Mouse (Mus musculus): ENCODE data around the gene Timm22. TPM values are rescaled to one million over a fixed set of nuclear protein-coding genes. Genes with fewer than 3 reads are reported as not detected.
A peak's percentile ranks its signal among the peaks of the same experiment; 100 is the strongest.

Timm22 gene
- polyA plus RNA-seq (2011; ENCODE audit: insufficient read depth, insufficient read length, low read depth, missing spikeins), result 16.9 and 19.1 TPM in 2 replicates

DNA sequence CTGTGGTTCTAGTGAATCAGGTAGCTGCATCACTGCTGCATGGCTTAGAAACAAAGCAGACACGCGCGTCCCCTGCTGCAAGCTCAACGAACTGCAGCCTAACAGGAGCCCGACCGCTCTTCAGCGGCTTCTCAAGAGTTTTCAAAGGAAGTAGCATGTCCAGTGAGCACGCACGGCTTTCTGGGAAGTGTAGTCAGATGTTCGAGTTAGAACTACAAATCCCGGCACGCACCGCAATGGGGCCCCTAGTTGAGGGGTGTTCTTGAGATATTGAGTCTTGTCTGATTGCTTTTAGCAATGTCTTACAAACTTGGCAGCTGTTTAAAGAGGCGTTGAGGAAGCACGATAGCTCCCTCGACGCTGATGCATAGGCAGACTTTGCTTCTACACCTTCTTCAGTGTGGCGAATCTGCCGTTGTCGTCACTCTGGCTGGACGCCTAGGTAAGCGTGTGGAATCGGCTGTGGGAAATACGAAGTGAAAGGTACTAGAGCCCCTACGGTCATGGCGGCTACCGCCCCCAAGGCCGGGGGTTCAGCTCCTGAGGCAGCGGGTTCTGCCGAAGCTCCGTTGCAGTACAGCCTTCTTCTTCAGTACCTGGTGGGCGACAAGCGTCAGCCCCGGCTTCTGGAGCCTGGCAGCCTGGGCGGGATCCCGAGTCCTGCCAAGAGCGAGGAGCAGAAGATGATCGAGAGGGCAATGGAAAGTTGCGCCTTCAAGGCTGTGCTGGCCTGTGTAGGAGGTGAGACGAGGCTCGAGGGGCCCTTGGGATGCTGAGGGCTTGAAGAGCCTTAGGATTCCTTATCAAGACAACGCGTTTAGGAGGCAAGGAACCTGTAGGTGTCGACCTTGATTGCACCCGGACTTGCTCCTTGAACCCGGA, at the start of gene Timm22:
TSS of gene Timm22 (plus strand) at position 251 of the 882 bp plus-strand sequence.
- H3K4me3 ChIP-seq (ENCODE audit: low read depth, low read length), result peak within 1 kb of the TSS; percentile 84
- no peaks in the 10 kb centered on the region for H3K4me1 ChIP-seq (ENCODE audit: control insufficient read depth, insufficient read depth, low read length)
- 0 out of 2 replicates have a peak, but pooled peaks have one; percentile 30 for TF ChIP-seq EP300 (IDR thresholded peaks at IDR 0.05; ENCODE audit: insufficient read depth, low read depth, low read length)
- TF ChIP-seq CTCF (IDR thresholded peaks at IDR 0.05; ENCODE audit: low read depth, low read length), result peak; percentile 97
- peak; percentile 57 for TF ChIP-seq POLR2A (IDR thresholded peaks at IDR 0.05; ENCODE audit: insufficient read depth, low read length)
- peak within 1 kb of the TSS; percentile 79 for H3K9ac ChIP-seq (ENCODE audit: low read depth, poor library complexity, severe bottlenecking)
- no peaks in the 10 kb centered on the region for H3K27me3 ChIP-seq (ENCODE audit: control insufficient read depth, insufficient read depth, low read length, poor library complexity, severe bottlenecking)
- H3K9me3 ChIP-seq (replicated peaks; ENCODE audit: control insufficient read depth, insufficient read depth, low read length, poor library complexity, severe bottlenecking), result no peaks in the 10 kb centered on the region
- H3K27ac ChIP-seq (ENCODE audit: insufficient read depth, low read length), result no peak within 1 kb of the TSS
- 0 out of 2 replicates have a peak, but pooled peaks cover 2% of the 10 kb centered on the region for H3K36me3 ChIP-seq (ENCODE audit: control insufficient read depth, insufficient read depth, low read length, poor library complexity, severe bottlenecking)

DNA sequence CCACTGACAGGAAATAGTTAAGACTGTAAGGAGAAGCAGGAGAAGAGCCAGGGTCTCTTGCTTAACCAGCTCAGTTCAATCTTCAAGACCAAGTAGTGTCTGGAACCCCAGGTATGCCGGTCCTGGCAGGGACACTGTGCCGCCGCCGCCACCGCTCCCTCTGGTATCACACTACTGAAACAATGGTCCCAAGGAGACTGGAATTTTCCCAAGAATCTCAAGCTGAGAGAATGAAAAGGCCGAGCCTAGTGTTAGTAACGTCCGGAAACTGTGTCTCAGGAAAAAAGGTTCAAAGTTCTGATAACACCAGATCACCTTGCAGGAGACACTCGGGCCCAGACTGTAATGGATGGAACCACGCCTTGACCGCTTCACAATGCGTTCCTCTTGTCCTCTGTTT, 49.3 kb upstream of the Timm22 start:
- Histone ChIP-seq H3K36me3 (ENCODE audit: control insufficient read depth, insufficient read depth, low read length, poor library complexity, severe bottlenecking) (no peaks in the 10 kb centered on the region), H3K4me1 (ENCODE audit: control insufficient read depth, insufficient read depth, low read length) (peaks cover 16% of the 10 kb centered on the region), H3K9me3 (replicated peaks; ENCODE audit: control insufficient read depth, insufficient read depth, low read length, poor library complexity, severe bottlenecking) (no peaks in the 10 kb centered on the region), H3K9ac (ENCODE audit: low read depth, poor library complexity, severe bottlenecking) (peak overlapping the region; percentile 55), H3K27me3 (ENCODE audit: control insufficient read depth, insufficient read depth, low read length, poor library complexity, severe bottlenecking) (no peaks in the 10 kb centered on the region), H3K27ac (ENCODE audit: insufficient read depth, low read length) (peak overlapping the region; percentile 88), H3K4me3 (ENCODE audit: low read depth, low read length) (0 out of 2 replicates have a peak overlapping the region, but pooled peaks have one; percentile 5)
- TF ChIP-seq EP300 (IDR thresholded peaks at IDR 0.05; ENCODE audit: insufficient read depth, low read depth, low read length) (peak; percentile 73; the same call in 1 of the 2 replicates), CTCF (IDR thresholded peaks at IDR 0.05; ENCODE audit: low read depth, low read length) (no peak)

DNA sequence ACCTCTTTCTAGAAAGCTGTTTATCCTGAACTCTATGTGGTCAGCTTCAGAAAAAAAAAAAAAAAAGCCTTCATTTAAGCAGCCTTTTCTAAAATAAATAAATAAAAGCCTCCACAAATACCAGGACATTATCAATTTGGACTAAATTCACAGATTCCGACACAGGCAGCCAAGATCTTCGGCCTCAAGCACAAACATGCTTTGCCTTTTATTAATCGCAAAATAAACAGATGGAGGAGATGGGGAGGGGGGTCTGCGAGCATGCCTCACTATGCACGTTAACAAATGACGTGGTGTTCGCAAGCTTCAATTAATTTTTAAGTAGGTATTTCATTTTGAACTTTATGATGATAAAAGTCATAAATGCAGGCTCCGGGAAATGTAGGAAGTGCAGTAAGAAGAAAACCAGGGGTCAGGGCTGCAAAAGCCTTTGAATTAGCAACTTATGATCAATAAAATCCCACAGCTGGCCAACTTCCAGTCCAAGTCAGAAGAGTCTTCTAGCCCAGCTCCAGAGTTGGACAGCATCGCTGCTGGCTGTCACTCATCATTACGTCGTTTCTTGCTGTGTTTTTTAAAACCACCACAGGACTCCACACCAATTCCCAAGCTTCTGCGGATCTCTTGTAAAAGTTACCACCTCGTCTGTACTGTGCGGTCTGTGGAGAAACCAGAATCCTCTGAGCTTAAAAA, 48.0 kb upstream of the Timm22 start:
- H3K9me3 ChIP-seq (replicated peaks; ENCODE audit: control insufficient read depth, insufficient read depth, low read length, poor library complexity, severe bottlenecking), result no peaks in the 10 kb centered on the region
- H3K9ac ChIP-seq (ENCODE audit: low read depth, poor library complexity, severe bottlenecking), result peak overlapping the region; percentile 55
- H3K4me1 ChIP-seq (ENCODE audit: control insufficient read depth, insufficient read depth, low read length), result peaks cover 15% of the 10 kb centered on the region
- no peaks in the 10 kb centered on the region for H3K36me3 ChIP-seq (ENCODE audit: control insufficient read depth, insufficient read depth, low read length, poor library complexity, severe bottlenecking)
- TF ChIP-seq CTCF (IDR thresholded peaks at IDR 0.05; ENCODE audit: low read depth, low read length), result no peak
- H3K4me3 ChIP-seq (ENCODE audit: low read depth, low read length), result no peak overlapping the region
- no peak overlapping the region for H3K27ac ChIP-seq (ENCODE audit: insufficient read depth, low read length)
- no peaks in the 10 kb centered on the region for H3K27me3 ChIP-seq (ENCODE audit: control insufficient read depth, insufficient read depth, low read length, poor library complexity, severe bottlenecking)

DNA sequence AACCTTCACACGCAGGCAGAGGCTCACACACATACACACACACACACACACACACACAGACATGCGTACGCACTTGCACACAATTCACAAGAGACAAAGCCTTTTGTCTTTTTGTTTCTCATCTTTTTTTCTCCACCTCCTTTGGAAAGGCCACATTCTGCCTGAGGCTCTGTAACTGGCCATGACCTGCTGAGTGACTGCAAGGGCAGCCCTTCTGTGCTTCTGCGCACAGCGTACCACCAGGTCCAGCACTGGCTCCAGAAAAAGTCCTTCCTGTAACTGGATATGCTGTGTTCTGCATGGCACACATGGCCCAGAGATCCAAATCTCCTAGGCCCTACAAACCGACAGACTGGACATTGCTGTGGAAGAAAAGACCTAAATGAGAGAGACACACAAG, 46.5 kb upstream of the Timm22 start:
- Histone ChIP-seq H3K36me3 (ENCODE audit: control insufficient read depth, insufficient read depth, low read length, poor library complexity, severe bottlenecking) (no peaks in the 10 kb centered on the region), H3K27me3 (ENCODE audit: control insufficient read depth, insufficient read depth, low read length, poor library complexity, severe bottlenecking) (no peaks in the 10 kb centered on the region), H3K27ac (ENCODE audit: insufficient read depth, low read length) (peak overlapping the region; percentile 21), H3K4me3 (ENCODE audit: low read depth, low read length) (no peak overlapping the region), H3K9ac (ENCODE audit: low read depth, poor library complexity, severe bottlenecking) (no peak overlapping the region), H3K4me1 (ENCODE audit: control insufficient read depth, insufficient read depth, low read length) (peaks cover 17% of the 10 kb centered on the region), H3K9me3 (replicated peaks; ENCODE audit: control insufficient read depth, insufficient read depth, low read length, poor library complexity, severe bottlenecking) (no peaks in the 10 kb centered on the region)
- TF ChIP-seq EP300 (IDR thresholded peaks at IDR 0.05; ENCODE audit: insufficient read depth, low read depth, low read length) (peak; percentile 86), CTCF (IDR thresholded peaks at IDR 0.05; ENCODE audit: low read depth, low read length) (no peak)

DNA sequence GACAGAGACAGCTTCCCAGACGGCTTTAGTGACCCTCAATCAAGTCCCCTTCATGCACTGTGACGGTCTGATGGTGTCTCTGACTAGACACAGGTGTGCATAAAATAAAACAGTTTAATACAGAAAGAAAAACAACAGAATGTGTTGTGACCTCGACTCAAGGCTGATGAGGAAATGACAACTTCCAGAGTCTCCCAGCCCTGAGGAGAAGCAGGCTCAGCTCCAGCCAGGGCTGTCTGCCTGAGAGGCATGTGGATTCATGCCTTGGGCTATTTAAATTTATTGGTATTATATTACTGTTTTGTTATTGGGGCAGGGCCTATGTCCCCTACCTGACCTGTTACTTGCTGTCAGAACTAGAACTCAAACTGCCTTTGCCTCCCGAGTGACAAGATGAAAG, 45.3 kb upstream of the Timm22 start:
- TF ChIP-seq EP300 (IDR thresholded peaks at IDR 0.05; ENCODE audit: insufficient read depth, low read depth, low read length) (no peak), CTCF (IDR thresholded peaks at IDR 0.05; ENCODE audit: low read depth, low read length) (no peak), POLR2A (IDR thresholded peaks at IDR 0.05; ENCODE audit: insufficient read depth, low read length) (no peak)
- Histone ChIP-seq H3K4me1 (ENCODE audit: control insufficient read depth, insufficient read depth, low read length) (peaks cover 14% of the 10 kb centered on the region), H3K27ac (ENCODE audit: insufficient read depth, low read length) (no peak overlapping the region), H3K27me3 (ENCODE audit: control insufficient read depth, insufficient read depth, low read length, poor library complexity, severe bottlenecking) (no peaks in the 10 kb centered on the region), H3K36me3 (ENCODE audit: control insufficient read depth, insufficient read depth, low read length, poor library complexity, severe bottlenecking) (no peaks in the 10 kb centered on the region), H3K9ac (ENCODE audit: low read depth, poor library complexity, severe bottlenecking) (no peak overlapping the region), H3K9me3 (replicated peaks; ENCODE audit: control insufficient read depth, insufficient read depth, low read length, poor library complexity, severe bottlenecking) (no peaks in the 10 kb centered on the region), H3K4me3 (ENCODE audit: low read depth, low read length) (no peak overlapping the region)

DNA sequence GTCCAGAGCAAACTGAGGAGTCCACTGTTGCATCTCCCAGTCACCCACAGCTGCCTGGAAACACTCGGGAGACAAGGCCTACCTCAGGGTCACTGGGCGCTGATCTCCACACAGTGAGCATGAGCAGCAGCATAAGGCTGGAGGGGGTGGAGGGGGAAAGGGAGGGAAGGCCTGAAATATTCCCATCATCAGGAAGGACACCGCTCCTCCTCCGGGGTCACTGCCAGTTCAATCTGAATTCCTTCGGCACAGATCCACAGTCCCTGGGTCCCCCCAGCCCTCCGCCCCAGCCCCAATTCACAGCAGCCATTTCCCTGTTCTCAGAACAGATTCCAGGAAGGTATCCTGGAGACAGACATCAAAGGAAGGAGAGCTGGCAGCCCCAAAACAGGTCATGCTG, 43.6 kb upstream of the Timm22 start:
- Histone ChIP-seq H3K27me3 (ENCODE audit: control insufficient read depth, insufficient read depth, low read length, poor library complexity, severe bottlenecking) (no peaks in the 10 kb centered on the region), H3K9me3 (replicated peaks; ENCODE audit: control insufficient read depth, insufficient read depth, low read length, poor library complexity, severe bottlenecking) (no peaks in the 10 kb centered on the region), H3K4me3 (ENCODE audit: low read depth, low read length) (no peak overlapping the region), H3K9ac (ENCODE audit: low read depth, poor library complexity, severe bottlenecking) (0 out of 2 replicates have a peak overlapping the region, but pooled peaks have one; percentile 8), H3K27ac (ENCODE audit: insufficient read depth, low read length) (peak overlapping the region; percentile 42), H3K4me1 (ENCODE audit: control insufficient read depth, insufficient read depth, low read length) (peaks cover 14% of the 10 kb centered on the region), H3K36me3 (ENCODE audit: control insufficient read depth, insufficient read depth, low read length, poor library complexity, severe bottlenecking) (no peaks in the 10 kb centered on the region)
- no peak for TF ChIP-seq POLR2A (IDR thresholded peaks at IDR 0.05; ENCODE audit: insufficient read depth, low read length)
- TF ChIP-seq EP300 (IDR thresholded peaks at IDR 0.05; ENCODE audit: insufficient read depth, low read depth, low read length), result 0 out of 2 replicates have a peak, but pooled peaks have one; percentile 46

Data from ES-Bruce4 (cell line).